Mouse (Mus musculus) lung, adult 2 months (tissue): ENCODE results near the gene Immp2l. TPM values are rescaled to one million over a fixed set of nuclear protein-coding genes. Genes with fewer than 3 reads are reported as not detected.

Source experiments
- DNase-seq: peaks from one replicate; pipeline ENCODE4 v3.0.0; 2022
- H3K4me1 ChIP-seq: fragments of 200-500 bp; 2 replicates; pipeline ENCODE4 v1.6.1; 2011; ENCODE audit warnings: low read length; ENCODE audit not compliant: control insufficient read depth, insufficient read depth
- H3K4me3 ChIP-seq: fragments of 200-500 bp; replicated peaks from 2 replicates; pipeline ENCODE3; 2011; ENCODE audit warnings: low read depth, mild to moderate bottlenecking, control low read depth, low read length; ENCODE audit errors: extremely low read depth
- CTCF ChIP-seq: fragments of 200-500 bp; IDR thresholded peaks from 2 replicates; pipeline ENCODE4 v1.5.1; 2011; ENCODE audit warnings: mild to moderate bottlenecking, low read length, control low read depth; ENCODE audit not compliant: insufficient read depth
- POLR2A ChIP-seq: fragments of 200-500 bp; IDR thresholded peaks from 2 replicates; pipeline ENCODE4 v1.6.1; 2011; ENCODE audit warnings: low read depth, mild to moderate bottlenecking, control low read depth, low read length, borderline replicate concordance; ENCODE audit errors: extremely low read depth
- WGBS: fragments of 180-500 bp; shearing (Covaris S2); methylation state at CpG from one replicate; pipeline ENCODE4 v1.1.7; 2018; 5-methylcytosine and 5-hydroxymethylcytosine counted together
- polyA plus RNA-seq: library from polyadenylated mRNA; depleted of rRNA; stranded (reverse); fragments of >200 nt; gene quantifications from 2 replicates; pipeline ENCODE4 v1.2.3, GENCODE M21; 2012

The Immp2l gene
- polyA plus RNA-seq, 1 experiment = 1.5 TPM

DNA sequence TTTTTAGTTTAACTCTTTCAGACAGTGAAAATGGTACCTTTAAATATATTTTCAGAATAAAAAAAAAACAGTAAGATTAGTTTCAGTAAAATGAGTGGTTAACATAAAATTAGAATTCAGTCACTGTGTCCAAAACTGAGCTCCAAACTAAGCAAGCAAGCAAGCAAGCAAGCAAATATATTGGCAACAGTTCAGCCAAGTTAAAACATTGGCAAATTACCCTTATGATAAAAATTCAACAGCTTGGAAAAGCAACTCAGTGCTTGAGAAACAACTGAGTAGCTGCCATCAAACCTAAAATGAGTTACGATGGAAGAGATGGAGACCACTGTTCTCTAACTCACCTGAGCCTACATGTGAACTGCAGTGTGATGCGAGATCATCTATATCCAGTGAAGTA, 926.8 kb downstream of the Immp2l start:
- TF ChIP-seq POLR2A (no peak), CTCF (no peak)
- Histone ChIP-seq H3K4me3 (no peak overlapping the region), H3K4me1 (no peaks in the 10 kb centered on the region)
- WGBS = 79% methylated on average over 2 of the region's 2 CpGs
- no peak for DNase-seq

GRCm38 (mm10) chr12:41961038-41961437, 937.1 kb downstream of the Immp2l start:
- no peak for DNase-seq
- H3K4me3 ChIP-seq = no peak overlapping the region
- TF ChIP-seq POLR2A (no peak), CTCF (no peak)
- WGBS = 8% methylated on average over 4 of the region's 4 CpGs
- no peaks in the 10 kb centered on the region for H3K4me1 ChIP-seq

DNA sequence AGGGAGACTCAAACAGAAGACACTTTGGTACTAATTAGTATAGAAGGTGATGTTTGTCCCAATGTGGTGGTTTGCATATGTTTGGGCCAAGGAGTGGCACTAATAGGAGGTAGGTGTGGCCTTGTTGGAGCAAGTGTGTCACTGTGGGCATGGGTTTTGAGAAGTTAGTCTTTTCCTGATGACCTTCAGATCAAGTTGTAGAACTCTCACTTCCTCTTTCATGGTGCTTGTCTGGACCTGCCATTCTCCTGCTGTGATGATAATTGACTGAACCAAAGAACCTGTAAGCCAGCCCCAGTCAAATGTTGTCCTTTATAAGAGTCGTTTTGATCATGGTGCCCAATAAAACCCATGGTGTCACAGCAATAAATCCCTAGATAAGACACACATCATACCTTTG, 967.5 kb downstream of the Immp2l start:
- DNase-seq = no peak
- 72% methylated on average over 1 of the region's 1 CpGs for WGBS
- Histone ChIP-seq H3K4me3 (no peak overlapping the region), H3K4me1 (no peaks in the 10 kb centered on the region)
- TF ChIP-seq CTCF (no peak), POLR2A (no peak)
